Mouse (Mus musculus) layer of hippocampus, postnatal 10 days (tissue): Measurements from ENCODE around the gene Mgarp. TPM values are rescaled to one million over a fixed set of nuclear protein-coding genes. Genes with fewer than 3 reads are reported as not detected.
"Not testable (repeated sequence)": the region's sequence is repeated elsewhere in the genome, so short reads cannot be mapped to it uniquely, and the experiment has no call there.

Experiments used
- DNase-seq, 2 experiments: peaks; one replicate each; pipeline ENCODE4 v3.0.0; 2021; ENCODE audit warnings: low spot score in 2 of 2
- long read RNA-seq: library from polyadenylated mRNA; stranded (forward); transcript quantifications from one replicate; pipeline ENCODE4 v2.0.0, GENCODE M21; 2023
- total RNA-seq, 2 experiments: library from RNA; stranded (reverse); gene quantifications; 2 replicates each; pipeline ENCODE4 v1.2.3; 2021

Gene Mgarp
- not detected for total RNA-seq
- long read RNA-seq, result 0 reads

DNA sequence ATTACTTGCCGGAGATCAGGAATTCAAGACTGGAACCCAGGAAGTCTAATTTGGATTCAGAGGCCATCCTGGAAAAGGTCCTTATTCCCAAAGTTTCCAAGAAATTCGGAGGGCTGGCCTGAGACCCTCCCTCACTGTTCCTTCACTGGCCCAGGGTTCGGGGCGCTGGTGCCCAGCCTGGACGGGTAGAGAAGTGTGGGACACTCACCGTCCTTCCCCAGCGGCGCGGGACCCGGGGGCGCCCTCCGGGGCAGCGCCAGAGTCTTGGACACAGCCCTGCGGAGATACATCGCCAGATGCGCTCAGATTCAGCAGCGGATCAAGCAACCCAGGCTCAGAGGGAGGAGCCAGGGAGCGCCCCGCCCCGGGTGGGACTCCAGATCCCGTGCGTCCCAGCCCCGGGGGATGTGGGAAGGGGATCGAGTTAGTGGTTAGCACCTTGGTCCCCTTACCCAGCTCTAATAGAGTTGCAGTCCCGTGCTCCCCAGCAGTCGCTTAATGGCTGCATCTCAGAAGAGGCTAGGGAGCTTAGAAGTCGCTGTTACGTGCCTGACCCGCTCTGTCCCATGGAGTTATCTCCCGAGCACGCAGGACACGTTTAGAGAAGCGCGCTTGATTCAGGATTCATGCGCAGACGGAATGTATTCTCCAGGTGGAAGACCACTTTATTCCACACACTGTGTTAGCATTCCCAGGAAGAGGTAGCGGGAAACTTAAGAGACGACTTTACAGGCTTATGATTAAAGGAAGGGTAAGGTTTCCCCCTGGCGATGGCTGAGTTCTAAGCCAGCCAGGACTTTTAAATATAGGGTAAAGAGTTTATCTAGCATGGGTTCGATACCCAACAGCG lies at the start of gene Mgarp:
TSS of gene Mgarp (minus strand) at position 520 of the 850 bp plus-strand sequence.
- DNase-seq, result peak; percentile 37 to 44

DNA sequence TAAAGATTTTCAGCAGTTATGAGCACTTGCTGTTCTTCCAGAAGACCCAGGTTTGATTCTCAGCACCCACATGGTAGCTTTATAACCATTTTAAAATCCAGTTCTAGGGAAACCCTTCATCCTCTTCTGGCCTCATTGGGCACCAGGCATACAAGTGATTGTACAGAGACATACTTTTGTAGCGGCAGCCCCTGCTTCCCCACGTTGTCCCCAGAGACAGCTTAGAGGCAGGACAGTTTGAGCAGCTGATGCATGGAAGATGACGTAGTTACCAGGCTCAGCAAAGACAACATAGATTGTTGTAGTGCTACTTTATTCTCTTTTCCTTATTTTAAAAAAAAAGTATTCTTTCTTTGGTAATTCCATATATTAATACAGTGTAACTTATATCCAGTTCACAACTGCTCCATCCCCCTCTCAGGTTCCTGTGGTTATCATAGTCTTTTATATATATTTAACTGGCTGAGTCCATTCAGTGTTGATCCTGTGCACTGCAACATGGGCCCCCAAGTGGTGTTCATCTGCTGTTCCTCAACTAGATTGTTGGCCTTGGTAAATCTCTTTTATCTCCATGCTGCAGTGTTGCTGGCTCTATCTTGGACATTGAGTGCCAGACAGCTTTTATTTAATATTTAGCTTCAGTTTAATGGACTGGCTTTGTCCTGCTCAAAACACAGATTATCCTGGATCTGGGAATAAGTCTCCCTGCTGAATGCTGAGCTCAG lies 38.5 kb upstream of the Mgarp start:
- no peak for DNase-seq

DNA sequence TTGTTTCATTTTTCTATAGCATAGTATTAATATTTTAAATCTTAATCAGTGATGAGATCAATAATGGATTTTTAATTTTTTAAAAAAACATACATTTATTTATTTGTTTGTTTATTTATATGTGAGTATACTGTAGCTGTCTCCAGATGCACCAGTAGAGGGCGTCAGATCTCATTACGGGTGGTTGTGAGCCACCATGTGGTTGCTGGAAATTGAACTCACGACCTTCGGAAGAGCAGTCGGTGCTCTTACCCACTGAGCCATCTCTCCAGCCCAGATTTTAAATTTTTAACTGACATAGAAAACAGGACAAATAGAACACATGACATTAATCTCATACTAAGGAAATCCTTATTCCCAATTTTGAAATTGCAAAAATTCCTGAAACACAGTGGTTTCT lies 37.8 kb upstream of the Mgarp start:
- not testable (repeated sequence) for DNase-seq

DNA sequence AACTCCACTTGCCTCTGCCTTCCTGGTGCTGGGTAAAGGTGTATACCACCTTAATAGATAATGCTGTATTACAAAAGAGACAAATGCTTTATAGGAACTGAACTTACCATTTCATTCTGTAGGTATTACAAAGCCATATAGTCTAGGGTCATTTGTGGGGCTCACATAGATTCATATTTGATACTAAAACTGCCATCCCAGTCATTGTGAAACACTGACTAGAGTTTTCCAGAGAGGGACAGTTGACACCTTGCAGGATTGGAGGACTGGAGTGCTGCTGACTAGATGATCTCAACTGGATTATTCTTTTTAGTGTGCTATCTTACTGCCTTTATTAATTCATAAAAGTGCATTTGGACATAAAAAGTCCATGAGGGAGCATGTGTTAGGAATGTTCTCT lies 28.9 kb upstream of the Mgarp start:
- no peak for DNase-seq

DNA sequence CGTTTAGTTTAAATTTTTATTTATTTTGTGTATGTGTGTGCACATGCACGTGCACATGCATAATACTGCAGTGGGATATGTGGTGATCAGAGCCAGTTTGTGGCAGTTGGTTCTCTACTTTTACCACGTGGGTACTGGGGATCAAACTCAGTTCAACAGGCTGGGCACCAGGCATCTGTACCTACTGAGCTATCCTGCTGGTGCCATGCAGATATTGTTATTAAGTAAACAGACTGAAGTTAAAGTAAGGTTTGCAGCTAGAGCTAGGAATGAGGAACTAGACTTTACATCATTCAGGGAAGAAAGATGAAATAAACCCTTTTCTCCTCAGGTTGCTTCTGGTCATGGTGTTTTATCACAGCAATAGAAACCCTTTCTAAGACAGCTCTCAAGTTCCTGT lies 25.4 kb upstream of the Mgarp start:
- DNase-seq, result no peak

DNA sequence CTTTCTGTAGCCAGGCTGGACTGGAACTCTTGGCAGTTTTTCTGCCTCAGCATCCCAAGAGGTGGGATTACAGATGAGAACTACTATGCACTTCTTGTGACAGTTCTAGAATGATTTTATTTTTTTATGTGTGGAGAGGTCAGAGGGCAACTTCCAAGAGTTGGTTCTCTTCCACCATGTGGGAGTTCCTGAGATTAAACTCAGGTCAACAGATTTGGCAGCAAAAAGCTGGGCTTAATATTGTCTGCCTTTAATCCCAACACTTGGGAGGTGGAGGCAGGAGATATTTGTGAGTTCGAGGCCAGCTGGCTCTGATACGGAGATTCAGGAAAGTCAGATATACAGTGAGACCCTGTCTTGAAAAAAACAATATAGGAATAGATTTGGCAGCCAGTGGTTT lies 21.4 kb upstream of the Mgarp start:
- DNase-seq, result no peak

DNA sequence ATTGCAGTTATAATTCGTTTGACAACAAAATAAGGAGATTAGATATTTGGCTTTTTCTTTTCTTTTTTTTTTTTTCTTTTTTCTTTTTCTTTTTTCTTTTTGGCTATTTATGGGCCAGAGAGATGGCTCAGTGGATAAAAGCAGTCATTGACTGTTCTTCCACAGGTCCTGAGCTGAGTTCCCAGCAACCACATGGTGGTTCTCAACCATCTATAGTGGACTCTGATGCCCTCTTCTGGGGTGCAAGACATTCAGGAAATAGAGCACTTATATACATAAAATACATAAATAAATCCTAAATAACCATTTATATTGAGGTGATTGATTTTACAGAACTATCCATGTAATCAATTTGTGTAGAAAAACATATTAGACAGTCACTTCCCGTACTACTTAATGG lies 20.9 kb upstream of the Mgarp start:
- no peak for DNase-seq

DNA sequence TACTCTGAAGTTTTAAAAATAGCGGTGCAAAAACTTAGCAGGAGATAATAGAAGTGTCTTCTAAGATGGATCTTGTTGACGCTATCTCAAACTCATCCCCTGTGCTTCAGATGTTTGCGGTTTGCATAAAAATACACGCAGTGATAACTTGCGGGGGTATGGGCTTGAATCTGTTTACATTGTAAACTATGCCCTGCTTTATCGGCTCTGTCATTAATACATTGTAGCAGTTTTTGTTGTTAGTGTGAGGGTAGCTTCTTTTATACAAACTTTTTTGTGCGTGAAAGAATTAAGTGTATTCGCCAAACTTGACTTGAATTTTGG lies 20.6 kb upstream of the Mgarp start:
- no peak for DNase-seq

DNA sequence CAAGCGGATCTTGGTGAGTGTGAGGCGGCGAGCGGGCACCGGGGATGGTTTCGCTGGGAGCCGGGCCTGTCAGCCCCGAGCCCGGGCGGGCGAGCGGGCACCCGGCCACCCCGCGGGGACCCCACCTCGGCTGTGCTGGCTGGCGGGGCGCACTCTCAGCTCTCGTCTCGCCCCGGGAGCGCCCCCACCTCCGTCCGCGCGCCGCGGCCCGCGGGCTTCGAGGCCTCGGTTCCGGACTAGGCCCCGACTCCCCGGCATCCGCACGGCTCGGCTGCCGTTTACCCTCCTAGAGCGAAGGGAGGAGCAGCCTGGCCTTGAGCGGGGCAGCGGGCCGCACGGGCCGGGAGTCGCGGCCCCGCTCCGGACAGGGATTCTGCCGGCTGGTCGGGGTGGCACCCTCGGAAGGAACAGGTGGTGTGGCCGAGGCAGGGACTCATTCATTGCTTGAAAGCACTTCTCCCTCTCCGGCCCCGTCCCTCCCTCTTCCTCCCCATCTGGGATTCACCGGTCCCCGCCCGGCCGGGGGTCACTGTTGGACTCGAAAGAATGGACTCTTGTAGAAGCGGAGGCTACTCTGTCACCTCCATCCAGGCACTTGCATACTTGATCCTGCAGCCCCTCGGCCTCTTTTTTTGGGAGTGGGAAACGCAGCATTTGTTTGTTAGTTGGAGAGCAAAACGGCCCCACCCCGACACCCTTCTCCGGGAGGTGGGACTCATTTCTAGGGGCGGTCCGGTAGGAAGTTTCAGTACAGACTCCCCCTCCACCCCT lies 20.0 kb upstream of the Mgarp start:
- peak; percentile 48 to 54 for DNase-seq

DNA sequence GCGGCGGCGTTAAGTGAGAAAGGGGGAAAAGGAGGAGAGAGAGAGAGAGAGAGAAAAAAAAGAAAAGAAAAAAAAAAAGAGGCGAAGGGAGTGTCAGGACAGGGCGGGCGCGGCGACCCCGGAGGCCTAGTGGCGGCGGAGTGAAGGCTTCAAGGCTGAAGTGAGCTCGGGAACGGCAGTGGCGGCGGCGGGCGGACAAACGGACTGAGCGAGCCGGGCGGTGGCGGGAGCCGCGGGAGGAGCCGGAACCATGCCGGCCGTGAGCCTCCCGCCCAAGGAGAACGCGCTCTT lies 19.5 kb upstream of the Mgarp start:
- DNase-seq, result no peak

DNA sequence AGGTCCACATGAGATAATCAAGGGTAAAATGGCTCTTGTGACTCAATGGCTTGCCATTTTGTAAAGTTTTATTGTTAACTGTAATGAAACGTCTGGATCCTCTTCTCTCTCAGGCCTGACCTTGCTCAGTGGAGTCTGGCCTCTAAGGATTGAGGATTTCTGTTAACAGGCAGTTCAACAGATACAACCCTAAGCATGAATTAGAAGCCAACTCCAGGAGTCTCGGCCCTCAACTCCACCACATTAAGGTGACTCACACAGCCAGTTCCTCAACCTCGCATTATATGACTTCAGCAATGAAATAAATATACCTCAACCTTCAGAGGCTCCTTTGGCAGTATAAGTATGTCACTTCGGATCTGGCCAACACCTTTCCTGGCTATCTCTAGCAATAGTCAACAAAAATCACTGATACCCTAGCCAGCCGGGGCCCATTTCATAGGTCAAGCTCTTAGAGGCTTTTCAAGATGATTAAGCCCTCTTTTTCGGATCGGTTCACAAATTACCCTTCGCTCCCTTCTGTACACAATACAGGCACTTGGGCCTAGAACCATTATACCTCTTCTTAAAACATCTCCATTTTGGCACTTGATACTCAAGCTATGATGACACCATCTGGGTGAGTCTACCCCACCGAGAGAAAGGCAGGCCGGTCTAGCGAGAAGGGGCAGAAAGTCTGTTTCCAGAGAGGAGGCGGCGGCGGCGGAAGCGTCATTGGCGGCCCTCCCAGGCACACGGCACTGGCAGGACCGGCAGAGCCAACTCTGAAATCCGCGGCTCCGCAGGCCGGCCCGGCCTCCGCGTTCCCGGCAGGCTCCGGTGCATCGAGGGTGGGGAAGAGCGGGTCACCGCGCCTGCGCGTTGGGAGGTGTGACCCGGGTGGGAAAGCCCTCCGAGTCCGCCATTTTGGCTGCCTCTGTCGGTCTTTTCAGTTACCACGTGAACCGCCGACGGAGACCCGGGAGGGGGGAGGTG lies 18.8 kb upstream of the Mgarp start, which contains the start of gene Naa15:
TSS of gene Naa15 (plus strand) at position 51 of the 975 bp plus-strand sequence.
- DNase-seq, result peak; percentile 96 to 97

DNA sequence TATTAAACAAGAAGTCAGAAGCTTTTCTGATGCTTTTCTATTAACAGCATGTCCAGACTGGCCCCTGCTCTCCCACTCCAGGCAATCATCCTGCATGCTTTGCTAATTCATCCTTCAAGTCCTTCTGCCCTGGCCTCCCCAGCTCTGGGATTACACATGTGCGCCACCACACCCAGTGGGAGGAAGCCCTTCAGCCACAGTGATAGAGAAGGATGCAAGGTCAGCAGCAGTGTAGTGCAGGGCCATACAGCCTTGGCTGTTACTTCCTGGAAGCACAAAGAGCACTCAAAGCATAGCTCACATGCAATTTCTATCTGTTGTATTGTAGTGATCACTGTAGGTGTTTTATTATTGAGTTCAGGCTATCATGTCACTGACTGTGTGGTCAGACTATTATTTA lies 16.7 kb upstream of the Mgarp start:
- no peak for DNase-seq

DNA sequence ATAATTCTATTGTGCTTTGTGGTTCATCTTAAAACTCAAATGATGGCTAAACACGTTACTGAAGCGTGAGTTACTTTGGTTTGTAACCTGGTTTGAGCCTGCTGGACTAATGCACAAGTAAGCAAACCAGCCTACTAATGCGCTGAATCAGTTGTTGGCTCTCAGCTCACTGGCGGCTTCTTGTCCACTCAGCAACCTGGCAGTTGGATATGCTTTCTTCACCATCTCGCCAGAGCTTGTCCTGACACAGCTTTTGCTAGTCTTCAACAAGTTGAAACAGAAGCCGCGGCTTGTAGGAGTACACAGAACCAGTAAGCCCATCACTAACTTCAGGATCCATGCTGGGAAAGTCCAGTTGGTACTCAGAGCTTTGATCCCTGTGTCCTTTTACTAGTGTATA lies 15.9 kb upstream of the Mgarp start:
- no peak for DNase-seq

DNA sequence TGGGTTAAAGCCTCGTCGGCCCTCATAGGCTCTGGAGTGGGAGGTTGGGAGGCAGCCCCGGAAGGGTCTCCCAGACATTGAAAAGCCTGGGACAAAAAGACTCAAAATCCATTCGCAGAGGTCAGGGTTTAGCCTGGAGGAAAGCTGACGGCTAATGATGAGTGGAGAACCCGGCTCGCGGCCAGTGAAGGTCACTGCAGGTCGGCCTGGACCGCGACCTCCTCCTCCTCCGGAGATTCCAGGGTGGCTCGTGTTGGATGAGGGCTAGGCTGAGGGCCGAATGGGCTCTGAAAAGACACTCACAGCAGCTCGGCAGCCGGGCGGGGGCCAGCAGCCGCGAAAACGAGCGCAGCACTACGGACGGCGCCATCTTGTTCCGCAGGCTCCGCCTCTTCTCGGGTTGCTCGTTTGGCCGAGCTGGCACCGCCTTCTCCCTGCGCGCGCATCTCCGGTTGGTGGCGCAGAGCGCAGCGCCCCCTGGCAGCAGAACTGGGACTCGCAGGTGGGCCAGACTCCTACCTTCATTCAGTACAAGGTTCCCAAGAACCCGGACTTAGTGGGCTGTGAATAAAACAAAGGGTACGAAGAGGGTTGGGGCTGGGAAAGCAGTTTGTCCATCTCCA lies 12.1 kb upstream of the Mgarp start, which contains the start of gene Ndufc1:
TSS of gene Ndufc1 (minus strand) at position 428 of the 623 bp plus-strand sequence.
- DNase-seq, result peak; percentile 99

DNA sequence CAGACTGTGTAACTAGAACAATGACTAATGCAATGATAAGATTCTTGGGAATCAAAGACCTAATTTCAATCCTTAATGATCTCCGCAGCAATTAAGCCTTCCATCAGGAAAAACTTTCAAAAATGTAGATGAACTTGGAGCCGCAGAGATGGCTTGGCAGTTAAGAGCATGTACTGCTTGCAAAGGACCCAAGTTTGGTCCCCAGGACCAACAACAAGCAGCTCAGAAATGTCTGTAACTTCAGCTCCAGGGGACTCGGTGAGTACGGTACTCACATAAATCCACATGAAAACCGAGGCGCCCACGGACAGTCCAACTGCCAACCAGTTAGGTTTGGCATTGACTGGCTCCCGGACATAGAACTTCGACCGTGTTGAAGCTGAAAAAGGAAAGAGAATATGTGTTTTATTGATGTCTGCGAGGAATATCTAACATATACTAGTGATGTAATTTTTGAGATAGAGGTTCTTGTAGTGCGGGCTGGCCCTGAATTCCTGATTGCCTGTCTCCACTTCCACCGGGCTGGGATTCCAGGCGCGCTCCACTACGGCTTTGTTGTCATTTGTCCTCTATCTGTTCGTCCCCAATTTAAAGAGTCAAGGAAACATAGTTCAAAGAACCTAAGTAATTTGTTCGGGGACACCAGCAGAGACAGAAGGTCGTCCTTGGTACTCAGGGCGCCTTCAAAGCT lies 11.5 kb upstream of the Mgarp start:
- no peak for DNase-seq

DNA sequence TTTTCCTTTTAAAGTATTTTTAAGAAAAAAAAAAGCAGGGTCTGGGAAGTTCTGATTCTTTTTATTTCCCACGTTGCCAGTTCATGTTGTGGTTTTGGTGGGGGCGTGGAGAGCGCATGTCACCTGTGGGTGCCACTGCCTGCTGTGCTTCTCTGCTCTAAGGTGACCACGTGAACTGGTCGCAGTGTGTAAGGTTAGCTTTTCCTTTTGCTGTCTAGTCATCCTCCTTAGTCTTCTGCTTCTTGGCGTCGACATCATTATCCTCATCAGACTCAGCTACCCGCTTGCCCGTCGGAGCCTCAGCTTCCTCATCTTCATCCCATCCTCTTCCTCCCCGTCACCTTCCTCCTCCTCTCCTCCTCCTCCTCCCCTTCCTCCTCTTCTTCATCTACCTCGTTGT lies 6.1 kb upstream of the Mgarp start:
- DNase-seq, result no peak

DNA sequence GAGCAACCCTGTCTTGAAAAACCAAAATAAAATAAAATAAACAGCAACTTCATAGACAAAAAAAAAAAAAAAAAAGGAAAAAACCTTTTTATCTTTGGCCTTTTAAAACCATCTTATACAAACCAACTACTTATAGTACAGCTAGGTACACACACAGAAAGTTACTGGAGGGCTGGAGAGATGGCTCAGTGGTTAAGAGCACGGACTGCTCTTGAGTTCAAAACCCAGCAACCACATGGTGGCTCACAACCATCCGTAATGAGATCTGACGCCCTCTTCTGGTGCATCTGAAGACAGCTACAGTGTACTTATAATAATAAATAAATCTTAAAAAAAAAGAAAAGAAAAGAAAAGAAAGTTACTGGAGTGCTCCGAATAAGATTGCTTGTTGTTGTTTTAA lies 5.5 kb upstream of the Mgarp start:
- DNase-seq, result not testable (repeated sequence)

DNA sequence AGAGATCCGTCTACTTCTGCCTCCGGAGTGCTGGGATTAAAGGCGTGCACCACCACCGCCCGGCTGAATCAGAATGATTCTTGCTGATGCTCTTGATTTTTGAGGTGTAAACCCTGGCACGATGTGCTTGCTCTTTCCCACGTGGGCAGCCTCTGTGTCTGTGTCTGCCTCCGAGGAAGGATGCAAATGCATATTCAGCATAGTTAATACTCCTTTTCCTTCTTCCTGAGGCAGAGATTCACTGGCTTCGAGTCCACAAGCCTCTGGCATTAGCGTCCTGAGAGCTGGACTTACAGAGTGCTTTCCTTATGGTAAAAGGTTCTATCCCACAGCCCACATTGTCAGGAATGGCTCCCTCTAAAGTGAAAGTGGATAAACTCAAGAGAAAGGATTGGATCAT lies 4.1 kb upstream of the Mgarp start:
- DNase-seq, result no peak

DNA sequence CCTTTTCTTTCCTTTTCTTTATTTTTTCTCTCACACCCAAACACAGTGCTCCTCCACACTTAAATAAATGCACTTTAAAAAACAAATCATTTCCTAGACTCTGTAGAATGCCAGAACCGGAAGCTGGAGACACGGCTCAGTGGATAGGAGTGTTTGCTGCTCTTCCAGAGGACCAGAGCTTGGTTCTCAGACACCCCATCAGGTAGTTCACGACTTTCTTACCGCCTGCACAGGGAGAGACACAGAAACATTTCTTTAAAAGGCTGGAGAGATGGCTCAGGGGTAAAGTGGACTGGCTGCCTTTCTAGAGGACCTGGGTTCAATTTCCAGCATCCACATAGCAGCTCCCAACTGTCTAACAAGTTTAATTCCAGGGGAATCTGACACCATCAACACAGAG lies 3.0 kb upstream of the Mgarp start:
- no peak for DNase-seq

DNA sequence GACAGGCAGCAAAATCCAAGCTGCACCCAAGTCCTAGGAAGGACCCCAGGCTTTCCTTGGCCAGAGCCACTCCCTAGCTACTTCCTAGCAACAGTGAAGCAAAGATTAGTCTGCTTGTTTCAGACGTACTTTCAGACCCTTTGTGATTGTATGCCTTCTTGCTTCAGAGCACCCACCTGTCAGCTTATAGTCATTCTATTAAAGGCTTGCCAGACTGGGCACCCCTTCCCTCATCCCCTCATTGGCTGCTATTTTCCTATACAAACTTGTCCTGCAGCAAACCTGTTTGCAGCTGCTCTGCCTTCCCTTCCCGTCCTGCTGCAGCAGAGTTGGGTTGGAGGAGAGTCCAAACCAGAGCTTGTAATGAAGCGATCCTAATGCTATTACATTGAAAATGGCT lies 2.1 kb upstream of the Mgarp start:
- DNase-seq, result no peak
